Mouse (Mus musculus) kidney, adult 2 months (tissue): Measurements from ENCODE around the gene Map4k2.

Source experiments
- CTCF ChIP-seq: fragments of 200-500 bp; conservative IDR thresholded peaks from 2 replicates; pipeline ENCODE4 v1.5.1; 2011; ENCODE audit warnings: low read depth, mild to moderate bottlenecking, control low read depth, low read length, moderate library complexity, mixed read lengths; ENCODE audit not compliant: insufficient read depth, insufficient read length
- POLR2A ChIP-seq: fragments of 200-500 bp; IDR thresholded peaks from one replicate; pipeline ENCODE4 v1.6.1; 2011; ENCODE audit warnings: low read depth, low read length, control low read depth

DNA sequence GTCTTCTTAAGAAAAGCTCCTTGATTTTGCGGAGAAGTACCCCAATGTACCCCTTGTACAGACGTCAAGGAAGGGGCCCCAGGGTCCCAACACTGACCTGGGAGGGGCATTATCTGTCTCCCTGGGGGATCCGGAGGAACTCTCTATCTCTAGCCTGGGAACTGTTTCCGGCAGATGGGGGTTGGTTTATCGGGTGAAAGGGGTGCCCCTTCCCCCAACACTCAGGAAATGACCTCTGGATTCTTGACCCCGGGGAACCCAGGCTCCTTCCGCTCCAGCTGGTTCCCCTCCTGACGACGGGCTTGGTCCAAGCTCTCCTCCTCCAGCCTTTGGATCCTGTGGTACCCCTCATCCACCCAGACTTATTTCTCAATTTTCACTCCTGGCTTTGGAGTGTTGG lies 61.0 kb downstream of the Map4k2 start:
- TF ChIP-seq CTCF (no peak), POLR2A (no peak)
